Mouse (Mus musculus): Measurements from ENCODE around the gene Taar8c.
A peak's percentile ranks its signal among the peaks of the same experiment; 100 is the strongest.
"Not testable (repeated sequence)": the region's sequence is repeated elsewhere in the genome, so short reads cannot be mapped to it uniquely, and the experiment has no call there.

The Taar8c gene

GRCm38 (mm10) chr10:24101812-24102211 is at the start of gene Taar8c:
Gene Taar8c (minus strand): TSS chr10:24101912.
- DNase-seq (ENCODE audit: low spot score): not testable (repeated sequence)

DNA sequence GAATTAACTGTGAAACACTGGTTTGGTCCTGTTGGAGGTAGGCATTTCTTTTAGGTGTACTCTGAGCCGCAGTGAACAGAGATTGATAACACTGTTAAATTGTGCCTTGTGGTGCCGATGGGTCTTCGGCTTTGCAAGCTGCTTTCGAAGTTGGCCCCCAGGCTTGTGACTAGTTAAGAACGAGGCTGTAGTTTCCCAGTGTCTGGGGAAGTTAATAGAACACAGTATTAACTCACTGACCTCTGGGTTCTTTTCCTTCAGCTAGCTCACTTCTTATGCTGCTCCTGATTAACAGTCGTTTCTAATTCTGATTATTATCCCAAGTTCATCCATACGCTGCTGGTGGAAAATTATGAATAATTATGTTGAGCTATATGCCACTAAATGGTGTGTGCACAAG is 48.4 kb upstream of the Taar8c start:
- no peak for DNase-seq (ENCODE audit: low spot score)

DNA sequence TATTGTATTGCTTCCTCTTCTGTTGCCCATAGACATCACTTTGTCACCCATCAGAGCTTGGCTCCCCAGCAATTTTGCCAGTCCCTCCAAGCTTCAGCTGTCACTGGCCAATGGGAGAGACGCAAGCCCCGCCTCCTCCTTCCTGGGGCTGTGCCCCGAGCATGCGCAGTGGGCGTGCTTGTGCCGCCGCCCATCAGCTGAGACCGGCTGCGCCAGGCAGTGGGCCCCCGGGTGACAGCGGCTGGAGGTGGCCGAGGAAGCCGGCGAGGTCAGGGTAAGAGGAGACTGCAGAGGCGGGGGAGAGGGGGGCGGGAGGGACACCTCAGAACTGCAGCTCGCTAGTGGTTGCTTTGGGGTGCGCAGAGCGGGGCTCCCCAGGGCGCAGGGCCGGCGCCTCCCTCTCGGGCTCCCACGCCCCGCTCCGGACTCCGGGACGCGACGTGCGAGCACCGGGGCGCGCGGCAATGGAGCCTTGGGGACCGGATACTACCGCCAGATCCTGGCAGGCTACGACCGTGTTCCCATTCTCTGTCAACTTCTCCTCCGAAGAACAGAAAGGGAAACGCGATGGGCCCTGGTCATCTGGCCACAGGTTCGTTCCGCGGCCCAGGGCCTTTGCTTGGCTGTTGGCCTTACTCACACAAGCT is 47.5 kb upstream of the Taar8c start, which contains the start of gene Stx7:
Gene Stx7, plus strand, starts transcription at position 168 of the 647 bp plus-strand sequence.
- peak; percentile 93 for DNase-seq (ENCODE audit: low spot score)

DNA sequence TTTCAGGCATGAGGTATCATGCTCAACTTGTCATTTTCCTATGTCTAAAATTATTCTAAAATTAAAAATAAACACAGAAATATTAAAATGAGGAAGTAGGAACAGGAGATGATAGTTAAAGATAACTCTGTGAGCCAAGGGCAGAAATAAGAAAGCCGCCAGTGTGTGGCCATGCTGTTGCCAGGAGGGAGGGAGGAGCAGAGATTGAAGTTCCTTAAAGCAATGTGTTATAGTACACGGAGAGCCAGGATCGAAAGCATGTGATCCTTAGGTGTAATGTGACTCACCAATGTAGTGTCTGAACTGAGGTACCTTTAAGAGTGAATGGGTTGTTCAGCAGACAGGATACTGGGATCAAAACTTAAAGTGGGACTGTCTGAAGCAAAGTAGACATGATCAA is 41.0 kb upstream of the Taar8c start:
- DNase-seq (ENCODE audit: low spot score): no peak

GRCm38 (mm10) chr10:24138623-24139261 is 37.0 kb upstream of the Taar8c start:
- no peak for DNase-seq (ENCODE audit: low spot score)

DNA sequence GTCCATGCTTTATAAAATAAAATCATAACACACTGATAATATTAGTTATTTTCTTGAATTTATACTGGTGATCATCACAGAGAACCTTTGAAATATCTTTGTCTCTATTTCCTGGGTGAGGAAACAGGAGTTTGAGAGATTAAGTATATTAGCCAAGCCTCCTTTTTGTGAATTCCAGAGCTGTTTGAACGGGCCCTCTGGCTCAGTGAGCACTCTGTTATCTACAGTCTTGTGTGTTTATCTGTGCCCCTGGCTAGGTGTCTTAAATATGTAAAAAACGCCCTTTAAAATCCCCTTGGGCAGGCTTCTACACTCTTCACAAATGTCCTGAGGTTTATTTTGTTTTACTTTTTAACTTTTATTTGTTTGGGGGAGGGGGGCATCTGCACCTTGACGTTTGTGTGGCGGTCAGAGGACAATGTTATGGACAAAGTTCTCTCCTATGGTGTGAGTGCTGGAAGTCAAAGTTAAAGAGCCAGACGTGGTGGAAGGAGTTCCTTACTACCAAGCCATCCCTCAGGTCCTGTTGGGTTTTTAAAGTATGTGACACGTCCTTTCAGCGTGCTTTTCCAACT is 32.4 kb upstream of the Taar8c start:
- DNase-seq (ENCODE audit: low spot score): no peak

- DNase-seq (ENCODE audit: low spot score): no peak
These were observed 31.4 kb upstream of the Taar8c start for GRCm38 (mm10) chr10:24133132-24133531.

- DNase-seq (ENCODE audit: low spot score): no peak
These were observed 30.6 kb upstream of the Taar8c start for GRCm38 (mm10) chr10:24132273-24132672.

DNA sequence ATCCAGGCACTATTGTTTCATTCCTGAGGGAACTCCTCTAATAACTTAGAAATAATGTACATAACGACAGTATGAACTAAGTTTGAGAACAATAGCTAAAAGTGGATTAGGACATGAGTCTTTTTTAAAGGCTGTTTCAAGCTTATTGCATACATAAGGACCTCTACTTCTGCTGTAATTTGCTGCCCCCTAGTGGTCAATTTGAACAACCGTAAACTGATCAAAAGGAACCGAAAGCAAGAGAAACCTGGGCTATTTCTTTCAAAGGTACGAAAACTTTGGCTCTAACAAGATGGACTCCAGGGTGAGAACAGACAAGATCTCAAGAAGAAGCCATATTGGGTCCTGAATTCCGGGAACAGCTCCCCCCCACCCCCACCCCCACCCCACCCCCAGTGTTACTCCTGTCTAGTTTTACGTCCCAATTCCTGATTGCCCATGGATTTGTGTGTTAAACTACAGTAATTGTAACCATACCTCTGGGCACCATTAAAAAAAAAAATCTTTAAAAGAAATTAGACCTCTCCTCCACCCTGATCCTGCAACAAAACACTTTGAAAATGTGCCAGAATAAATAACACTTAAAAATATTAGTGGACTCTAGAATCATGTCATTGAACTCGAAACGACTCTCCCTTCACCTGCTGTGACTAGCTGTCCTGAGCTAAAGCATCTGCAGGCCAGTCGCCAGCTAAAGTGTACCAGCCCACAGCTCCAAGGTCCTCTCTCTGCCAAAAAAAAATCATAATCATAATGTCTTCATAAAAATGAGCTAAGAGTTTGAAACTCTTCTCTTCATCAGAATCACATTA is 29.9 kb upstream of the Taar8c start:
- peak; percentile 48 for DNase-seq (ENCODE audit: low spot score)

GRCm38 (mm10) chr10:24111116-24111778 is 9.5 kb upstream of the Taar8c start:
- DNase-seq (ENCODE audit: low spot score): peak; percentile 49

DNA sequence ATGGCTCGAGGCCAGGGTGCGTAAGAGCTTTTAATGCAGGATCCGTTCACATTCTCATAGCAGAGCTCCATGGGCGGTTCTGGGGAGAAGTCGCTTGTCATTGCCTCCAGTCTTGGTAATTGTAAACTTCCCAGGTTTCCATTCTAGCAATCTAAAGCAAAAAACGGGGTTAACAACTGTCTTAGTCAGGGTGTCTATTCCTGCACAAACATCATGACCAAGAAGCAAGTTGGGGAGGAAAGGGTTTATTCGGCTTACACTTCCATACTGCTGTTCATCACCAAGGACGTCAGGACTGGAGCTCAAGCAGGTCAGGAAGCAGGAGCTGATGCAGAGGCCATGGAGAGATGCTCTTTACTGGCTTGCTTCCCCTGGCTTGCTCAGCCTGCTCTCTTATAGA is 7.7 kb upstream of the Taar8c start, which contains the start of gene Taar9:
Gene Taar9, minus strand, starts transcription at position 101 of the 400 bp plus-strand sequence.
- DNase-seq (ENCODE audit: low spot score): not testable (repeated sequence)

DNA sequence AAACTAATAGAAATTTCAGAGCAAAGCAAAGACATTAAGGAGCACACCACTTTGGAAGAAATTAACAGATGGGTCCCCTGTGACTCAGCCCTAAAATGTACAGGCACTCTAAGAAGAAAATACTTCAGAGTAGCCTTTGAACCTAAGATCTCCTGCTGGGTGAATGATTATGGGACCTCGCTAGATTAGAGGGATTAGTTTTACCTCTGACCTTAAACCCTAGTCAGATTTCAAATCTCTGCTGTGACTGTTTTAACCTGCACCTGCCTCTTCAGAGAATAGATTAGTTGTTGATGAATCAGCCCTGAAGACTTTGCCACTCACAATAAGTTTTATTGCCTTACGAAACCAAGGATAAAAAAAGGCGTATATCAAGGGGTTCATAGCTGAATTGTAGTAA is 6.5 kb upstream of the Taar8c start:
- DNase-seq (ENCODE audit: low spot score): no peak

DNA sequence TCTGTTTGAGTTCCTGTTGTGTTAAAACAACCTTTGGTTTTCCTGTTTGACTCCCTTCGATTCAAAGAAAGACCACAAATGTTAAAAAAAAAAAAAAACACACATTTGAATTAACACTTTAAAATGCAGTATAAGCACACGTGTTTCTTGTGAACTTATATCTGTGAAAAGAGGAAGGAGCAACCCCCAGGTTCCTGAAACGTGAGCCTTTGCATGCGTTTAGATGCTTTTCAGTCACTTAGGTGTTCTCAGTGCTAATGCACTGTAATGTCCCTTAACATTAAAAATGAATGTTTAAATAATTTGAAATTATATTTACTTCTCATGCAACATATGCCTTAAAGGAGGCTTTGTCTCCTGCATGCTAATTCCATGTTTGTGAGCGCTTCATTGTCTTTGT is 6.0 kb upstream of the Taar8c start:
- DNase-seq (ENCODE audit: low spot score): no peak

DNA sequence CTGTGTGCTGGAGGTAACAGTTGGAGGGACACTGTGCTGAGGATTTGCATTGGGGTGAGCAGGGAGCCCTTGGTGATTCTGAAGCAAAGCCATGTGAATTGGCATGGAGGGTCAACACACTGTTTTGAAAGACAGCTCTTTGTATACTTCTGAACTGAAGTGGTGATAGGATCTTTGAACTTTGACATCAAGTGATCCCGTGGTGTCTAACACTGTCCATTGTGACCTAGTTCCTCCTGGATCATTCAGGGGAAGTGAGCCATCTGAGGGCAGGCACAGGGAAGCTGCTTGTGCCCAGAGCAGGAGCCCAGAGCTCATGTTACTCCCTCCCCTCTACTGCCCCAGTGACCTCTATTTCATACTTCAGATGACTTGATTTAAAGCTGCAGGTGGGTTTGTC is 1.6 kb upstream of the Taar8c start:
- not testable (repeated sequence) for DNase-seq (ENCODE audit: low spot score)

GRCm38 (mm10) chr10:24097010-24097409 is 4.7 kb downstream of the Taar8c start:
- not testable (repeated sequence) for DNase-seq (ENCODE audit: low spot score)

GRCm38 (mm10) chr10:24092194-24092593 is 9.5 kb downstream of the Taar8c start, which contains the start of gene Taar8b:
Gene Taar8b (minus strand): TSS chr10:24092294.
- no peak for DNase-seq (ENCODE audit: low spot score)

DNA sequence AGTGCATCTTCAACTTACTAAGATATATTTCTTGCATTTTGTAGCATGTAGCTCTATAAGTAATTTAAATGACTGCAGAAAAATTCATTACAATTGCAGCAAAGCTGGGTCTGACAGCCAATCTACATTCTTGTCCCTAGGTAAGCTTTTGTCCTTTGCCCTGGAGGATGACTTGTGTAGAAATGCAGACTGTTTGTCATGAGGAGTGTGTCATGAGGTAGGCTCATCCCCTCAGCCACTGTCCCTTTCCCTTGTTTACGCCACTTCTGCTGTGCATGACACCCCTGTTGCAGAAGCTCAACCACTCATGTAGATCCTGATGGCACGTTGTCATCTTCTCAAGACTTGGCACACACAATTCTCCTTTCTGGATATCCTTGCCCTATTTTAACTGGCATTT is 14.5 kb downstream of the Taar8c start:
- DNase-seq (ENCODE audit: low spot score): no peak

DNA sequence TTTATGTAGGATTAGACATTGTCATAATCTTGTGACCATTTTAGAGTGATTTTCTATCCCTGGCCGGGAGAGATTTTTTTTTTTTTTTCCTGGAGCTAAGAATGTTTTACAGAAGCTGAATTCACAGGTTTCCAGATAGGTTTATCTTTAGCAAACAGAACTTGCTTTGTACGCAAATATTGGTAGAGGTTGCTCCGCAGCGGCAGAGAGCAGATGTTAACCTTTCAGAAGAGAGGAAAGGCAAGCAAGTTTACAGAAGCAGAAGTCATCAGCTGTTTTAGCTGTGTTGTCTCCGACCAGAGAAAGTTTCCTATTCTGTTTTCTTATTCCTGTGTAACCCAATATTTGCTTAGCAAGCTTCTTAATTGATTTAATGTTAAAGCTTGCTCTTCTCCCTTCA is 15.2 kb downstream of the Taar8c start:
- DNase-seq (ENCODE audit: low spot score): no peak

DNA sequence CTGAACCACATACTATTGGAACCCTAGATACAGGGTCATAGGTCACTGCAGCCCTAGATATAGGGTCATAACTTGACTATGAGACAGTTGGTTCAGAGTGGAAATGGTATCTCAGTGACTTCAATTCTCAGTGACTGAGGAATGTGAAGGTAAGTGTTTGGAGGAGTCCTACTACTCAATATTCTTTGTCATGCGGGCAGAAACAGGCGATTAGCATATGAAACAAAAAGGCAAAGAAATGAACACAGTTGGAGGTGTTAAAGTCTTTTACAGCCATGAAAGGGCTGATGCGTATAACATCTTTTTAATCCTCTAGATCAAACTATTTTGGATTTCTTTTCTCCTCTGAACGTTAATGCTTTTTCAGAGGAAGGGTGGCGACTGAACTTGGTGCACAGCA is 15.8 kb downstream of the Taar8c start:
- no peak for DNase-seq (ENCODE audit: low spot score)

DNA sequence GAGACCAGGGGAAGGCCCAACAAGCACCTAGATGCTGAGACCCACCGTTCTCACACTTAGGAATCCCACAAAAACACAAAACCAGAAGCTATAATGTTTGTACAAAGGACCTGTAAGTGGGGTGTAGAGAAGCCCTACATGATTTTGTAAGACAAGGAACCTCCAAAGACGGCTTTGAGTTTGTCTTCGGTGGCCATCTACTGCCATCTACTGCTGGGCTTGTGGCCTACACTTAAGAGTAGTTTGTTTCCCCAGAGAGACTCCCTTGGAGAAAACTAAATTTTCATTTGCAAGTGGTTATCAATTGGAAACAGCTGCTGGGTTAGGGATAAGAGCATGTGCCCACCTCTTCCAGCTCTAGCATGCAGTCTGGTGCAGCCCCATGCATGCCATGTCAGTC is 21.5 kb downstream of the Taar8c start:
- peak; percentile 13 for DNase-seq (ENCODE audit: low spot score)

DNA sequence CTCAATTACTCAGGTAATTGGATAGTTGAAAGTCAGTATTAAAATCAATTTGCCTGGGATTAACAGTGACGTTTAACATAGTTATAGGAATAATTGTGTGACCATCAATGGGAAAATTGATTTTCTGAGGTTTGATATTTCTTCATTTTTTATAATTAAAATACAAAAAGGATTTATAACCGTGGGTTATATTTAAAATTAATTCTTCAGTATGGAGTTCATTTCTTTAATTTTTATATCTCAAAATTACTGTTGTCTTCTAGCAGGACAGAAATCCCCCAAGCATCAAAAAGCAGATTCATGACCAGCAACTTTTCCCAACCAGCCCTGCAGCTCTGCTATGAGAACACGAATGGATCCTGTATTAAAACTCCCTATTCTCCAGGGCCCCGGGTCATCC is 25.5 kb downstream of the Taar8c start, which contains the start of gene Taar8a:
Gene Taar8a, plus strand, starts transcription at position 301 of the 400 bp plus-strand sequence.
- DNase-seq (ENCODE audit: low spot score): not testable (repeated sequence)

- DNase-seq (ENCODE audit: low spot score): not testable (repeated sequence)
These were observed 27.0 kb downstream of the Taar8c start for GRCm38 (mm10) chr10:24074751-24075150.

All from urinary bladder, postnatal 25 days (tissue).